Mouse (Mus musculus): ENCODE measurements around the gene Cpped1. TPM values are rescaled to one million over a fixed set of nuclear protein-coding genes. Genes with fewer than 3 reads are reported as not detected.

The Cpped1 gene
- polyA plus RNA-seq, 1 experiment = not detected

DNA sequence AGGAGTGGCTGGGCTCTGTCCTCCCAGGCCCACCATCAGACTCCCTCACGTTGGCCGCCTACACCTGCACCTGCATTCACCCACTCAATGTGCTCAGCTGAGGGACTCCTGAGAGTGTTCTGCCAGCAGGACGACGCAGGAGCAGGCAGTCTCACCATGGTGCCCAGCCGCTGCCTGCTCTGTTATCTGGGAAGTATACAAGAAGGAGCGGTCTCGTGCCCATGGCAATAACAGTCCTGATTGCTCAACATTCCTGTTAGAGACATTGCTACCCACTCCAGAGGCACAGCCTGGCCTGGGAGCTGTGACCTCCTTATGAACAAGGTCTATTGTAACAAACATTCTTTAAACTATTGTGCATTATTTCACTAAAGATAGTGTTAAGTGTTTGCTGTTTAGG, 151.3 kb downstream of the Cpped1 start:
- Histone ChIP-seq H3K4me3 (ENCODE audit: insufficient read depth, low read depth, low read length) (no peak overlapping the region), H3K27ac (ENCODE audit: insufficient read depth, low read depth, low read length) (no peak overlapping the region), H3K4me1 (ENCODE audit: control insufficient read depth, insufficient read depth, low read length) (no peaks in the 10 kb centered on the region)
- WGBS = 84% methylated on average over 7 of the region's 7 CpGs
- TF ChIP-seq CTCF (IDR thresholded peaks at IDR 0.05; ENCODE audit: insufficient read depth, low read depth, low read length) = no peak
- no peak for TF ChIP-seq POLR2A (IDR thresholded peaks at IDR 0.05; ENCODE audit: insufficient read depth, low read depth, low read length)

- WGBS = 93% methylated on average over 8 of the region's 8 CpGs
- Histone ChIP-seq H3K4me3 (ENCODE audit: insufficient read depth, low read depth, low read length) (no peak overlapping the region), H3K27ac (ENCODE audit: insufficient read depth, low read depth, low read length) (no peak overlapping the region), H3K4me1 (ENCODE audit: control insufficient read depth, insufficient read depth, low read length) (no peaks in the 10 kb centered on the region)
- no peak for TF ChIP-seq POLR2A (IDR thresholded peaks at IDR 0.05; ENCODE audit: insufficient read depth, low read depth, low read length)
- no peak for TF ChIP-seq CTCF (IDR thresholded peaks at IDR 0.05; ENCODE audit: insufficient read depth, low read depth, low read length)
These were observed 151.8 kb downstream of the Cpped1 start for GRCm38 (mm10) chr16:11757471-11757870.

DNA sequence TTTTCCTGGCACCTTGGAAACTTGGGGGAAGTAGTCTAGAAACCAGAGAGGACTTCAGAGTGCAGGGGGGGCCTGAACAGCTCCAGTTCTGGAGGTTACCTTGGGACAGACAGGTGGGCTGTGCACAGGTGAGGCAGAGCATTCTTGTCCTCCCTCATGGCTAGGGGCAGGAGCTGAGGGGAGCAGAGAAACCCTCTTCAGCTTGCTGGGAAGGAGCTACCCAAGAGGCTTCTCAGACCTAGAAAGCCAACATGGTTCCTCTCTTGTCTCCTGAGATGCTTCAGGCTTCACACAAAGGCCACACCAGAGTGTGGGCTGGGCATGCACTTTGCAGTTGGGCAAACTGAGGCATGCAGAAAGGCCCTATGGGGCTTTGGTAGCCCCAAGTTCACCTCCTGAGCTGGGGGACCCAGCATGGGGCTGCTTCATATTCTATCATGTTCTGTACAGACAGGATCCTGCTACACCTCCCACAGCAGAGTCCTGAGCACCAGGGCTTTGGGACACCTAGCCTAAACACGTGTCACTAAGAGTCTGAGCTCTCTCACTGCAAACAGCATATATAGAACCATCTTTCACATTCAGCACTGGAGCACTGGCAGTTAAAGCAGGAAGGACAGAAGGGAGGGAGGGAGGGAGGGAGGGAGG, 152.5 kb downstream of the Cpped1 start:
- 65% methylated on average over 1 of the region's 1 CpGs for WGBS

GRCm38 (mm10) chr16:11755281-11756066, 153.8 kb downstream of the Cpped1 start:
- Histone ChIP-seq H3K4me1 (ENCODE audit: control insufficient read depth, insufficient read depth, low read length) (no peaks in the 10 kb centered on the region), H3K4me3 (ENCODE audit: insufficient read depth, low read depth, low read length) (no peak overlapping the region), H3K27ac (ENCODE audit: insufficient read depth, low read depth, low read length) (no peak overlapping the region)
- TF ChIP-seq CTCF (IDR thresholded peaks at IDR 0.05; ENCODE audit: insufficient read depth, low read depth, low read length) (no peak), POLR2A (IDR thresholded peaks at IDR 0.05; ENCODE audit: insufficient read depth, low read depth, low read length) (no peak)
- WGBS = 88% methylated on average over 9 of the region's 9 CpGs

More for the DNA sequence above, 152.5 kb downstream of the Cpped1 start:
- H3K27ac ChIP-seq (ENCODE audit: insufficient read depth, low read depth, low read length) = no peak overlapping the region
- no peak overlapping the region for H3K4me3 ChIP-seq (ENCODE audit: insufficient read depth, low read depth, low read length)
- no peak for TF ChIP-seq CTCF (IDR thresholded peaks at IDR 0.05; ENCODE audit: insufficient read depth, low read depth, low read length)
- TF ChIP-seq POLR2A (IDR thresholded peaks at IDR 0.05; ENCODE audit: insufficient read depth, low read depth, low read length) = no peak
- H3K4me1 ChIP-seq (ENCODE audit: control insufficient read depth, insufficient read depth, low read length) = no peaks in the 10 kb centered on the region

DNA sequence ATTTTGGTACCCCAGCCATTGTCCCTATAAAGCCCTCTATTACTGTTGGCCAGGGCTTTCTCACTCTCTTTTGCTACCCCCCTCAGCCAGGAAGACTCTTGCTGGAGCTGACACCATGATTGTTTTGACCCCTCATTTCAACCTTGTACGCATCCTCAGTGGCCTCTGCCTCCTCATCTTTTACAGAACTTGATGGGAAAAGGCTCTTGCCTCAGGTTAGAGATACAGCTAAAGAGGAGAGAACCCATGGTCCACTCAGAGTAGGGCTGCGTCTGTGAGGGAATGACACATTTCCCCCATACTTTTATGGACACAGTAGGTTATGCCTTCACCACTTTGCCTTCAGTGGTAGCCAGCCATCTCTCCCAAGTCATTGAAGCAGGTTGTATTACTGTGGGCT, 155.1 kb downstream of the Cpped1 start:
- Histone ChIP-seq H3K4me3 (ENCODE audit: insufficient read depth, low read depth, low read length) (no peak overlapping the region), H3K27ac (ENCODE audit: insufficient read depth, low read depth, low read length) (no peak overlapping the region), H3K4me1 (ENCODE audit: control insufficient read depth, insufficient read depth, low read length) (no peaks in the 10 kb centered on the region)
- TF ChIP-seq POLR2A (IDR thresholded peaks at IDR 0.05; ENCODE audit: insufficient read depth, low read depth, low read length) (no peak), CTCF (IDR thresholded peaks at IDR 0.05; ENCODE audit: insufficient read depth, low read depth, low read length) (no peak)
- 97% methylated on average over 2 of the region's 2 CpGs for WGBS

Other genes starting within 250 kb of the Cpped1 start
- gene Shisa9, start 74.7 kb upstream of the Cpped1 start, polyA plus RNA-seq (2012; ENCODE audit: insufficient read depth, insufficient read length, low replicate concordance, missing spikeins) = 125 and 254 TPM in 2 replicates

Data from olfactory bulb, adult 2 months (tissue).